In genomic region chr1:21069830-21070522, GRCm38 (mm10) we compare ENCODE assay signal across 17 mouse cellular contexts. TPM values are rescaled to one million over a fixed set of nuclear protein-coding genes. Genes with fewer than 3 reads are reported as not detected.
DNase-seq lines count a peak whose midpoint lies in the region; ATAC-seq and TF ChIP-seq lines count a peak whose summit lies in the region.
"Had no signal": no experiment of that assay in that cellular context is flagged by ENCODE, and none has a peak within 500 bp of the region (broad histone marks: within the 10 kb centered on the region; RNA-seq: fewer than 3 reads in every experiment).

No protein-coding gene starts in this region.

- no peaks in the 10 kb centered on the region for H3K27me3 ChIP-seq in heart, embryonic 10.5 days (ENCODE audit: insufficient read depth, poor library complexity, severe bottlenecking)
- no peaks in the 10 kb centered on the region for H3K27me3 ChIP-seq in kidney, embryonic 15.5 days
- H3K27me3 ChIP-seq in midbrain, embryonic 10.5 days (ENCODE audit: low read depth, poor library complexity, severe bottlenecking), result no peaks in the 10 kb centered on the region
- no peaks in the 10 kb centered on the region for H3K27me3 ChIP-seq in midbrain, postnatal 0 days (ENCODE audit: insufficient read depth, low read length)

- no peaks in the 10 kb centered on the region for H3K9me3 ChIP-seq in heart, embryonic 10.5 days
- H3K9me3 ChIP-seq in kidney, embryonic 15.5 days (replicated peaks), result no peaks in the 10 kb centered on the region
- peaks cover 6% of the 10 kb centered on the region; the same call in 1 of the 2 replicates for H3K9me3 ChIP-seq in midbrain, embryonic 10.5 days (replicated peaks)
- no peaks in the 10 kb centered on the region for H3K9me3 ChIP-seq in midbrain, postnatal 0 days (ENCODE audit: low read length)

- ATAC-seq in kidney, embryonic 15.5 days (replicated peaks; ENCODE audit: low FRiP score), result no peak
- no peak for ATAC-seq in midbrain, postnatal 0 days (ENCODE audit: low FRiP score)
- peak; percentile 74 for ATAC-seq in megakaryocyte progenitor cell, adult 5-6 weeks (replicated peaks; ENCODE audit: poor library complexity)
- ATAC-seq: forebrain, postnatal 0 days had no signal

- no peak overlapping the region; the same call in 1 of the 2 replicates for H3K4me2 ChIP-seq in kidney, embryonic 15.5 days
- no peak overlapping the region for H3K4me2 ChIP-seq in midbrain, postnatal 0 days (ENCODE audit: low read depth, low read length, poor library complexity, severe bottlenecking)

- no peak for TF ChIP-seq CTCF in midbrain, postnatal 0 days (IDR thresholded peaks at IDR 0.05)

- H3K9ac ChIP-seq in kidney, embryonic 15.5 days, result no peak overlapping the region
- no peak overlapping the region for H3K9ac ChIP-seq in midbrain, postnatal 0 days (replicated peaks; ENCODE audit: low read length, poor library complexity, severe bottlenecking)
- H3K9ac ChIP-seq: forebrain, postnatal 0 days had no signal

- H3K27ac ChIP-seq in heart, embryonic 10.5 days, result 0 out of 2 replicates have a peak overlapping the region, but pooled peaks have one; percentile 3
- peak overlapping the region; percentile 43; the same call in 1 of the 2 replicates for H3K27ac ChIP-seq in kidney, embryonic 15.5 days
- H3K27ac ChIP-seq in midbrain, embryonic 10.5 days (replicated peaks), result peak overlapping the region; percentile 42; the same call in 1 of the 2 replicates
- H3K27ac ChIP-seq in midbrain, postnatal 0 days (ENCODE audit: low read depth, low read length), result no peak overlapping the region

- WGBS in heart, embryonic 10.5 days, result 77% methylated on average over 12 of the region's 12 CpGs
- WGBS in kidney, embryonic 15.5 days, result 67% methylated on average over 12 of the region's 12 CpGs
- 76% methylated on average over 12 of the region's 12 CpGs for WGBS in midbrain, embryonic 10.5 days
- WGBS in midbrain, postnatal 0 days, result 72% methylated on average over 12 of the region's 12 CpGs

- peaks cover 18% of the 10 kb centered on the region for H3K36me3 ChIP-seq in heart, embryonic 10.5 days
- H3K36me3 ChIP-seq in kidney, embryonic 15.5 days, result peaks cover 14% of the 10 kb centered on the region
- H3K36me3 ChIP-seq in midbrain, embryonic 10.5 days, result peaks cover 15% of the 10 kb centered on the region
- H3K36me3 ChIP-seq in midbrain, postnatal 0 days (ENCODE audit: insufficient read depth, low read length), result no peaks in the 10 kb centered on the region

- DNase-seq in heart, embryonic 10.5 days (ENCODE audit: low spot score), result no peak
- no peak for DNase-seq in heart, adult 8-10 months (ENCODE audit: low spot score)
- DNase-seq in kidney, postnatal 10 days, result no peak
- DNase-seq in midbrain, embryonic 10.5 days (ENCODE audit: low spot score), result no peak
- DNase-seq in midbrain, postnatal 0 days (ENCODE audit: low spot score), result no peak
- DNase-seq in neural tube, embryonic 10.5 days (ENCODE audit: extremely low spot score, low spot score), result no peak
- DNase-seq: adrenal gland, adult 8-10 months; cerebellum, adult 18-20 months; cerebellum, postnatal 36 days; forebrain, postnatal 0 days; gastrocnemius, postnatal 10 days; heart, postnatal 10 days; layer of hippocampus, adult 9-11 months; thymus, postnatal 25 days had no signal

- no peak overlapping the region for H3K4me3 ChIP-seq in heart, embryonic 10.5 days
- H3K4me3 ChIP-seq in kidney, embryonic 15.5 days (replicated peaks), result no peak overlapping the region
- no peak overlapping the region for H3K4me3 ChIP-seq in midbrain, embryonic 10.5 days
- no peak overlapping the region for H3K4me3 ChIP-seq in midbrain, postnatal 0 days (ENCODE audit: low read depth, low read length)
- H3K4me3 ChIP-seq: myocyte had no signal

- H3K4me1 ChIP-seq in heart, embryonic 10.5 days, result peaks cover 61% of the 10 kb centered on the region
- H3K4me1 ChIP-seq in kidney, embryonic 15.5 days, result peaks cover 44% of the 10 kb centered on the region
- H3K4me1 ChIP-seq in midbrain, embryonic 10.5 days, result peaks cover 36% of the 10 kb centered on the region
- 0 out of 2 replicates have a peak, but pooled peaks cover 2% of the 10 kb centered on the region for H3K4me1 ChIP-seq in midbrain, postnatal 0 days (ENCODE audit: insufficient read depth, low read length)

RNA-seq across cellular contexts. Expression of gene Tram2, which starts 9.1 kb away (rescaled TPM):
- 5.2 and 5.8 TPM in 2 replicates for polyA plus RNA-seq in heart, embryonic 10.5 days (2016; fragmentation: Nextera tagmentation; extraction: Ambion mirVana)
- total RNA-seq in heart, adult 8-10 months (2022), result 1 to 10 TPM; 4.3 to 5.8 (median 4.9) TPM
- polyA plus RNA-seq in kidney, embryonic 15.5 days (2015; fragmentation: Nextera tagmentation; extraction: Ambion mirVana), result 8.6 and 9.4 TPM in 2 replicates
- 6.1 and 6.6 TPM in 2 replicates for polyA plus RNA-seq in midbrain, embryonic 10.5 days (2016; fragmentation: Nextera tagmentation; extraction: Ambion mirVana)
- total RNA-seq in midbrain, postnatal 0 days (2014; rRNA removed), result 2.1 and 2.5 TPM in 2 replicates
- 1.4 and 1.5 TPM in 2 replicates for polyA plus RNA-seq in midbrain, postnatal 0 days (2015; fragmentation: Nextera tagmentation; extraction: Ambion mirVana)
- 8.9 and 10.5 TPM in 2 replicates for total RNA-seq in megakaryocyte progenitor cell, adult 5-6 weeks (2015)
- 1.5 and 1.6 TPM in 2 replicates for total RNA-seq in megakaryocyte progenitor cell, adult 5-6 weeks (2017)
